Mouse (Mus musculus) B cell, adult 2 months (primary cell): ENCODE data around the gene Gm49369.
A peak's percentile ranks its signal among the peaks of the same experiment; 100 is the strongest.
"Not testable (repeated sequence)": the region's sequence is repeated elsewhere in the genome, so short reads cannot be mapped to it uniquely, and the experiment has no call there.

ENCODE experiments used
- DNase-seq, 2 experiments: peaks; one replicate each; pipeline ENCODE4 v3.0.0; 2022

The Gm49369 gene

DNA sequence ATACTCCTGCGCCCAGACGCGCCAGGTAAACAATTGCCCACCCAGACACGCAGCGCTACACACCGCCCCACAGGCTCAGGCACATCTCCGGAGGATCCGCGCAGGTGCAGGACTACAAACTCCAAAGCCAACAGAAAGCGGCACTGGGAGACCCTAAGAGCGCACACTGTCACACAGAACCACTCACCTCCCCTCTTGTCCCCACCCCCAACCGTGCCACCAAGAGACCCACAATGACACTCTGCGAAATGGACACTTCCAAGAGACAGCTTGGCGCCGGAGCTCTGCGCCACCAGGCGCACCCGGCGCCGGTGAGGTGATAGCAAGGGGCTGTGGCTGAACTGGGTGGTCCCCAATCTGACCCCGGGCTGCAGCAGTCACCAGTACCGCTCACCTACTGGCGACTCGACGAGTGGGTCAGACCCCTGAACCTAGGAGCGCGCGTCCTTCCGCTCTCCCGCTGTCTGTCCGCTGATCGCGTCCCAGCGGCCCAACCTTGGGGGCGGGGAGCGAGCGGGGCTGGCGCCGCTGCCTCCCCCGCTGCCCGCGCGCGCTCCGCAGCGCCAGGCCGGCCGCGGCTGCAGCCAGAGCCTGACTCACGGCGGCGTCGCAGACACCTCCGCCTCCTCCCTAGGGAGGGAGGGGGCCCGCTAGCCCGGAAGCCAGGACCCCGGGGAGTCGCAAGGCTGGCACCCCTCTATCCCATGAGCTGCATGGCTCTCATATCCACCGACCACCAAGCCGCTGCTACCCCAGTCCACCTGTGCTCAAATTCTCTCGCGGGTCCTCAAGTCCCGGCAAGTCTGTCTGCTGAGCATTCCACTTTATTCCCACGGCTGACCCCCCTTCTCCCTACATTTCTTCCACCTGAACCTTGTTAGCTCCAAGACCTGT is 10.5 kb downstream of the Gm49369 start:
- DNase-seq, result no peak

- no peak for DNase-seq
Observed at GRCm38 (mm10) chr7:142371398-142371767, 11.1 kb downstream of the Gm49369 start.

GRCm38 (mm10) chr7:142370937-142371336 is 11.5 kb downstream of the Gm49369 start:
- DNase-seq, result no peak

- no peak for DNase-seq
Observed at GRCm38 (mm10) chr7:142369820-142370219, 12.6 kb downstream of the Gm49369 start.

GRCm38 (mm10) chr7:142368856-142369255 is 13.6 kb downstream of the Gm49369 start:
- DNase-seq, result no peak

DNA sequence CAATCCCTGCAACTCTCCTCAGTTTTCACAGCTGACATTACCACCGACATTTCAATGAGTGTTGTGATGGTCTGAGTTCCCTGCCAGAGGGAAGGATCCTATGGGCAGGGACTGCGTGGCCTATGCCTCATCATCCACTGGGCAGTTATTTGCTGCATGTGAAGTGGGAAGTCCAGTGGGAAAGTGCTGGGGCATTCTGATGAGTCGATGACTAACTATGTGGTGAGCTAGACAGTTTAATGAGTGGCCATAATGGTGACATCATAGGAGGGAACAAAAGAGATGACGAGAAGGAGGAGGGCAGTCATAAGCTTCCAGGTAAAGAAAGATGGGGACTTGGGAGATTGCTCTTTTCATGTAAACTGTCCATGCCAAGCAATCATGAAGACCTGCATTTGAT is 19.4 kb downstream of the Gm49369 start:
- no peak for DNase-seq

DNA sequence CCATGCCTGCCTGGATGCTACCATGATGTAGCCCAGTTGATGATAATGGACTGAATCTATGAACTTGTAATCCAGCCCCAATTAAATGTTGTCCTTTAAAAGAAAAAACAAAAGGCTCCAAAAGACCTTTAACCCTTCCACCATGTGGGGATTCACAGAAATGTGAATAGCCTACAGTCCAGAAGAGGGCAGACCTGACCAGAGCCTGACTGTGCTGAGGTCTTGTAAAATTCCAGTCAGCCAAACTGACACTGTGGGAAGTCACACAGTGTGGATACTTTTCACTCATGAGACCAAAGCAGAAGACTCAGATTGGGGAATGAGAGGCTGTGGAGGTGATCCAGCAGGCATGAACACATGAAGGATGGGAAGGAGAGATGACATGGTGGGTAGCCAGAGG is 21.7 kb downstream of the Gm49369 start:
- no peak for DNase-seq

- DNase-seq, result no peak
Observed at GRCm38 (mm10) chr7:142359129-142359528, 23.3 kb downstream of the Gm49369 start.

DNA sequence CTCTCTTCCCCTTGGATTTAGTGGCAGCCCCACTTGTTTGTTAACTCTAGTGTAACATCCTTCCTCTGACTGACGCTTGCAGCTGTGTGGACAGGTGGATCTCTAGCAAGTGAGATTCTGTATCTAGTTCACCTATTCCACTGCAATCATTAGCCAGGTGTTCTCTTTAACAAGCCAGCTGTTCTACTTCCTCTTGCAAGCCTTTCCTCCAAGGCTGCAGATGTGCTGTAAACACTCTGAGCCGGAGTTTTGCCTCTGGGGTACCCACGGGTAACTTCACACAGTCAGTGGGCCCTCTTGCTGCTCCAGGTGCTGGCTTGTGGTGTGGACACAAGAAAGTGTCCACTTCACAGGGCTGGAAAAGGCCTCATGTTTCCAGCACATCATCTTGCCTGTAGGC is 24.9 kb downstream of the Gm49369 start:
- DNase-seq, result no peak

DNA sequence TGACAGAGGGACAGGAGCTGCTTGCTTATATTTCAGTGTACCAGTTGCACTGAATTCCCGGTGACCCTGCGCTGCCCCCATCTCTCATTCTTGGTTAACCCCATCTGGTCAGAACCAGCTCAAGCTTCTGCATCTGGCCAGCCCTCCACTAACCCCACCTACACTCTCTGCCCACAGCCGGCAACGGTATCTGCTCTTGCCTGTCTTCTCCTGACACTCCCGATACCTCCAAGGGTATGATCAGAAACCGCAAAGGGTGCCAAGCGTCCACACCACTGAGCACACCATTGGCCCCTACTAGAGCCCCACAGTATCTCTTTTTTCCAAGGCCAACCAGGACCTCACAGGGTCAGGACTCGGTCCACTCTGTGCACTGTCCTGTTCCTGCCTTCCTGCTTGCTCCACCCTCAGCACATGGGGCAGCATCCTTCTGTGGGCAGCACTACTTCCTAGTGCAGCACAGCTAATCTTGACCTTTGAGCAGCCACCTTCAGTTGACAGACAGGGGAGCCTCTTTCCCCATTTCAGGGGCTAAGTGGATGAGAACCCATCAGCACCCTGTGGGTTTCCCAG is 27.7 kb downstream of the Gm49369 start:
- no peak for DNase-seq

GRCm38 (mm10) chr7:142353854-142354253 is 28.6 kb downstream of the Gm49369 start:
- DNase-seq, result no peak

- DNase-seq, result no peak
Observed at GRCm38 (mm10) chr7:142351569-142351968, 30.9 kb downstream of the Gm49369 start.

DNA sequence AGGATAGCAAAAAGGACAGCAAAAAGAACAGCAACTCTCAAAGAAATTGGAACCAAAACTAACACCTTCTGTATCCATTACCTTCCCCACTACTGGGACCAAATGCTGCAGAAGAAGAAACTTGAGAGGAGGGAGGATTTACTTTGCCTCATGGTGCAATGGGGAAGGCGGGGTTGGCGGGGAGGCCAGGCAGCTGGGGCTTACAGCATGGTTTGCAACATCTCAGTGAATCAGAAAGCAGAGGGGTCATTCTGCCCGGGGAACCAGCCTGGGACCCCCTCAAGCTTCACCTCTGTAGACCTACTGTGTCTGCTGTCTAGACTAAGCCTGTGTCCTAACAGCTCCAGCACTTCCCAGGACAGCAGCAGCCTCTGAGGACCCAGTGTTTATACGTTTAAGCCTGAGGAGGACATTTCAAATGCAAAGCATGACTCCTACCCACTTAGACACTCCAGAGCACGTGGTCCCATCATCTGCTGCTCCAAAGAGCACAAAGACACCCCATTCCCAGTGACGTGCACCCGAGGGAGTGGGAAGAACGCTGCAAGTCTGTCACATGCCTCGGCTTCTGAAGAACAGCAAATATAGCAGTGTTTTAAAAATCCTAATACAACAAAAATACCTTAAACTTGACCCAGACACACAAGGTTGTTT is 33.0 kb downstream of the Gm49369 start:
- DNase-seq, result no peak

DNA sequence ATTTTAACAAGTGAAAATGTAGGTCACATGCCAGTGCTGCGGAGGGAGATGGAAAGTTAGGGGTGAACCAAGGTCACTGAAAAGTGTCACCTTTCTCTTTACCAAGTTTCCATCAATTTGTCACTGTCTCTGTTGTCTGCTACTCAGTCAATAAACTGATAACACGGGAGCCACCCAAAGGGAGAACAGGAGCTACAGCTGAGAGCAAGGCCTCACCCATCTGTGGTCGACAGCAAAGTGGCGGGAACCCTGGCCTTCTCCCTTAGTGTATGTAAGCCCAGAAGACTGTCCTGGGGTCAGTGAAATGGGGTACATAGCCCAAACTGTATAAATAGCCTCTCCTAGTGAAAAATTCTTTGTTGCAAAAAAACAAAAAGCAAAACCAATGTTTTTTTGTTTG is 34.9 kb downstream of the Gm49369 start:
- no peak for DNase-seq

DNA sequence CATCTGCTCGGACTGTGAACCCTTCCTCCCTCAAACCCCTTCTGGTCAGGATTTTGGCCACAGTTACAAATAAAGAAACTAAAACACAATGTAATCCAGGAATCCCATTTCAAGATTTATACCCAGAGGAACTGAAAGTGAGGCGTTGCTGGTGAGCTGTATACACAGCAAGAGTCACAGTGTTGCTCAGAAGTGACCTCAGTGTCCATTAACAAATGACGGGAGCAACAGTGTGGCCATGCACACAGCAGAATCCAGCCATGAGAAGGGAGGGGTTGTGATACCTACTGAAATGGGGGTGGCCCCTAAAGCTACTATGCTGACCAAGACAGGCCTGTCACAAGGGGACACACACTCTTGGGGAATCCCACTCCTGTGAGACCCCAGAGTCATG is 40.2 kb downstream of the Gm49369 start:
- no peak for DNase-seq

DNA sequence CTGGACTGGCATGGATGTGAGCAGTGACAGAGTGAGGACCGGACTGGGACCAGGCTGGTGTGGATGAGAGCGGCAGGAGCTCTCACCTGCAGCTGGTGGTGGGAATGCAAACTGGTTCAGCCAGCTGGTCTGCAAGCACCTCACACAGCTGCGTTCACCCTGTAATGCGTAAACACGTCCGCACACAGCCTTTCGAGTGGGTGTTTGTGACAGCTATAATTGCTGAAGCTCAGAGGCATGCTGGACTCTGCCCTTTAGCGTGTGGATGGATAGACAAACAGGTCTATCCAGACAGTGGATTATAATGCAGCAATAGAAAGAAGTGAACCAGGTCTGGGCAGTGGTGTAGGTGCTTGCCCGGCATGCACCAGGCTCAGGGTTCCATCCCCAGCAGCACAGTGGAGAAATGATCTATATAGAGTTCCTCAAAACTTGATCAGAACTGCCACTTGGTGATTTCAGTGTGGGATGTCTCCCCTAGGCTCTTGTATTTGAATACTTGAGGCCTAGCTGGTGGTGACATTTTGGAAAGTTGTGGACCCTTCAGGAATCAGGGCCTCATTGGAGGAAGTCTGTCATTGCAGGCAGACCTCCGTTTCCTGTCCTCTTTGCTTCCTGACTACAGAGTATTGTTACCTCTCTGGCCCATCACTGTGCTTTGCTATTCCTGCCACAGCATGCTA is 40.8 kb downstream of the Gm49369 start:
- no peak for DNase-seq

- DNase-seq, result peak; percentile 72 to 76
Observed at GRCm38 (mm10) chr7:142340269-142340970, 42.0 kb downstream of the Gm49369 start.

DNA sequence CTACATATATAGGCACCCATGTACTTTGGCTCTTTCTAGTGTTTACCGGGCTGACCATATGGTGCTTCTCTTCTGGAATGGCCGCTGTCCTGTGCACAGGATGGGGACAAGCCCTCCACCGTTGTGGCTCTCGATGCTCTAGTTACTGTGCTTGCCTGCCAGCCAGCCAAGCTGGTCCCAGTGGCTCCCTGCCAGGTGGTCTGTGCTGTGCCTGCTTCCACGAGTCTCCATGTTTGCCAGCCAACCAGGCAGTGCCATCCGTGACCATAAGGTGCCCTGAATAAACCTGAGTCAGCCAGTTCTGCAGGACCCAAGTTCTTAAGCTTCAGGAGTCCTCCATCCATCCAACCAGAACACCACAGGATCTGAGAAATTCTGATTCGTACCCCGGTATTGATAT is 47.3 kb downstream of the Gm49369 start:
- no peak for DNase-seq

DNA sequence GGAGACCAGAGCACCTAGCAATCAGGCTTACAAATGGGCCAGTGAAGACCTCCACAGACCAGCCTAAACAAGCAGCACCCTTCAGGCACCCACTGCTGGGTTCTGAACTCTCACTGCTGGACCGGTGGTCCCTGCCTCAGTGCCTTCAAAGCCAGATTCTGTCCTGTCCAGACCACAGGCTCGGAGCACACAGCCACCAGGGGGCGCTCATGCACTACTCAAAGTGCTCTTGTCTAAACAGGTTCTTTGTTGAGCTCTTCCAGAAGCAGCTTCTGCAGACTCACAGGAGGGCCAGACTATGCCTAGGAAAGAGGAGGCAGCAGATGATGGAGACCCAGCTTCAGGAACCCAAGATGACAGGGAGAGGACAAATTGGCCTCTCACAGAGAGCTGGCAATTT is 48.2 kb downstream of the Gm49369 start:
- DNase-seq, result peak; percentile 92

DNA sequence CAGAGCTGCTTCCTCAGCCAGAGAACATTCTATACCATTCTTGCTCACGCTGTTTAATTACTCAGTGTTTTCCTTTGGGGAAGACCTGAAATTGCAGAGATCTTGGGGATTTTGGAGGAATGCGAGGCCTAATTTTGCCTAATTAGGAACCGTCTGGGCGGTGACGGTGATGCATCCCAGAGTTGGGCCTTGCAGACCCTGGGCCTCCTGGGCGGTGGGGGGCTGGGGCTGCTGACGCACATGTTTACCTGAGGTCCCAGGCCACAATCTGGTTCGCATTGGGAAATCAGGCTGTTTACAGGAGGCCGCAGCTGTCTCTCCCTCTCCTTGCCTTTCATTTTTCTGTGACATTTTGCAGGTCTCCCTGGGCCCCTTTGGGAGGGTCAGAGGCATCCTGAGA is 49.7 kb downstream of the Gm49369 start:
- DNase-seq, result not testable (repeated sequence)

DNA sequence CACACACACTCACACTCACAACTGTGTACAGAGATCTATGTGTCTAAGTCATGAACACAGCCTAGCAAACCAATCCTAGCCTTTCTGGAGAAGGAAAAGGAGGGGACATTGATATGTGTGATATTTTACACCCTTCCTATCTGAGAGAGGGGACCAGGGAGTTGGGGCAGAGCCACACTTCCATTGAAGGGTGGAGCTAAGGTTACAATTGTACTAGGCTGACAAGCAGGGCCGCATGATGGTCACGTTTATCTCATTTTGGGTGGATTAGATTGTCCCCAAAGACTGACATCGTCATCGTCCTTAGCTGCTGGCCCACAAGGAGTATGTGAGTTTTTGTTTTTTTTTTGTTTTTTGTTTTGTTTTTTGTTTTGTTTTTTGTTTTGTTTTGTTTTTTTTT is 51.2 kb downstream of the Gm49369 start:
- no peak for DNase-seq

DNA sequence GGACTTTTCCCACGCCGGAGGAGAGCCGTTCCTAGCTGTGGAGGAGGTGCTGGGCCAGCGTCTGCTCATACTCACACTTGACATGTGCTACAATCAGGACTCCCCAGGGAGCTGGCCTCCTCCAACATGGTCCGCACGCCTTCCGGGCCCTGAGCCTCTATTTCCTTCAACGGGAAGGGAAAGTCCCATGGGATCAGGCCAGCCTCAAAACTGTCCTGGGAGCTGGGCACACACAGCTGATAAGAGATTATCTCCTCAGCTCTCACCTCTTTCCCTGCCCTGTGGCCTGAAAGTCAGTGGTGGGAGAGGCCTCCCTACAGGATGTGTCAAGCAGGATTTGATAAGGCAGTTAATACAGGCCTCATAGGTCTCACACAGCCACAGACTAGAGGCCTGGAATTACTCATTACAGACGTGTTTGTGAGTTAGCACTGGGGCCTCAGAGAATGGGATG is 52.2 kb downstream of the Gm49369 start:
- DNase-seq, result no peak

- DNase-seq, result no peak
Observed at GRCm38 (mm10) chr7:142328507-142328906, 54.0 kb downstream of the Gm49369 start.
